Comparison of ENCODE assay signal across 8 mouse cellular contexts in the genomic region with DNA sequence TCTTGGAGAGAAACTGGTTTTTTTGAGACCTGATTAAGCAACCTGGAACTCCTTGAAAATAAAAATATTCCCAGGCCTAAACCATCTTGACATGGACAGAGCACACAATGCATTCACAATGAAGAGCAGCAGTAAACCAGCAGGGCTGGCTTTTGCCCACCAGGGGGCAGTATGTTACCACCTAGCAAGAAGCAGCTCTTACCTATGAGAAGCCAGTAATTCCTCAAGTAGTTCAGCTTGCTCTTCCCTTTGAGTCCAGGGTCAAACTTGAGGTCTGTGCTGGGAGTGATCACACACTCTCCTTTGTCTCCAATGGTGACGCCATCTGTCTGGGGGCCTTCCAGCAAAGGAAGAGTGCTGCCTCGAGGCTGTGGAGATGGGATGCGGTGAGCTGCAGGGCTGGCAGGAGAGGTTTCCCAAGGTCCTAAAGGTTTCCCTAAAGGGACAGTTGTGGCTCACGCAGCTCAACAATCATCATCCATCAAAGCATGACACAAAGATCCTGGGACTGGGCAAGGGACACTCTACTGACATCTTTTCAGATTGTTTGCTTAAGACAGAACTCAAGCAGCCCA. TPM values are rescaled to one million over a fixed set of nuclear protein-coding genes. Genes with fewer than 3 reads are reported as not detected.
DNase-seq lines count a peak whose midpoint lies in the region; ATAC-seq lines count a peak whose summit lies in the region.

No protein-coding gene starts in this region.

- no peak overlapping the region for H3K4me3 ChIP-seq in hindbrain, embryonic 14.5 days (replicated peaks; ENCODE audit: low read length)

- no peak; the same call in 1 of the 2 replicates for ATAC-seq in hindbrain, embryonic 14.5 days (ENCODE audit: low FRiP score)

- H3K9ac ChIP-seq in hindbrain, embryonic 14.5 days, result 0 out of 2 replicates have a peak overlapping the region, but pooled peaks have one; percentile 16

- WGBS in hindbrain, embryonic 14.5 days, result 41% methylated on average over 4 of the region's 4 CpGs

- no peaks in the 10 kb centered on the region for H3K9me3 ChIP-seq in hindbrain, embryonic 14.5 days (ENCODE audit: control insufficient read depth, low read length)

- no peak overlapping the region for H3K4me2 ChIP-seq in hindbrain, embryonic 14.5 days (replicated peaks)

- H3K36me3 ChIP-seq in hindbrain, embryonic 14.5 days (replicated peaks; ENCODE audit: control insufficient read depth, insufficient read depth), result peaks cover 13% of the 10 kb centered on the region; the same call in 1 of the 2 replicates

- H3K4me1 ChIP-seq in hindbrain, embryonic 14.5 days (replicated peaks; ENCODE audit: control insufficient read depth, insufficient read depth, low read length), result no peaks in the 10 kb centered on the region

- no peak overlapping the region for H3K27ac ChIP-seq in hindbrain, embryonic 14.5 days

- DNase-seq in MEL-GATA-1-ER (ENCODE audit: extremely low read depth, low read depth), result peak; percentile 74
- peak; percentile 75 to 85 for DNase-seq in cerebellum, adult 18-20 months
- peak; percentile 91 for DNase-seq in forelimb bud, embryonic 11.5 days (ENCODE audit: low read depth, low spot score)
- DNase-seq in hindbrain, embryonic 14.5 days (ENCODE audit: low spot score), result peak; percentile 92
- DNase-seq in layer of hippocampus, postnatal 14 days (ENCODE audit: low spot score in 2 of 2), result peak; percentile 74 to 88
- DNase-seq in lung, postnatal 14 days, result peak; percentile 87
- peak; percentile 91 for DNase-seq in retina, postnatal 1 day
- peak; percentile 89 for DNase-seq in thymus, postnatal 4 days

- no peaks in the 10 kb centered on the region for H3K27me3 ChIP-seq in hindbrain, embryonic 14.5 days (ENCODE audit: control insufficient read depth, insufficient read depth, low read length)

RNA-seq across cellular contexts. Expression of a gene that starts 30.8 kb away (rescaled TPM):
- 13.6 and 18.6 TPM in 2 replicates for polyA plus RNA-seq in hindbrain, embryonic 14.5 days (2014; fragmentation: Nextera tagmentation; extraction: Ambion mirVana)
- 1 to 10 TPM; 4.5 to 5.9 TPM for total RNA-seq in layer of hippocampus, postnatal 14 days (2021)

RNA-seq across cellular contexts. Expression of a gene that starts 53.4 kb away (rescaled TPM):
- not detected in 2 replicates for polyA plus RNA-seq in hindbrain, embryonic 14.5 days (2014; fragmentation: Nextera tagmentation; extraction: Ambion mirVana)
- under 1 TPM in 1 of 2 experiments, not detected in 1; 0.74 TPM for total RNA-seq in layer of hippocampus, postnatal 14 days (2021)
